Mouse (Mus musculus) heart, adult 8-10 months (tissue): ENCODE data around the gene Tspan33. TPM values are rescaled to one million over a fixed set of nuclear protein-coding genes. Genes with fewer than 3 reads are reported as not detected.
"Not testable (repeated sequence)": the region's sequence is repeated elsewhere in the genome, so short reads cannot be mapped to it uniquely, and the experiment has no call there.

Source experiments
- DNase-seq: peaks from one replicate; pipeline ENCODE4 v3.0.0; 2022; ENCODE audit warnings: low spot score
- total RNA-seq, 4 experiments: library from RNA; stranded (reverse); gene quantifications; 2 replicates each; pipeline ENCODE4 v1.2.4; 2022

Tspan33 gene
- total RNA-seq, 4 experiments from 2014 or later: 2.0 to 2.7 (median 2.3) TPM

DNA sequence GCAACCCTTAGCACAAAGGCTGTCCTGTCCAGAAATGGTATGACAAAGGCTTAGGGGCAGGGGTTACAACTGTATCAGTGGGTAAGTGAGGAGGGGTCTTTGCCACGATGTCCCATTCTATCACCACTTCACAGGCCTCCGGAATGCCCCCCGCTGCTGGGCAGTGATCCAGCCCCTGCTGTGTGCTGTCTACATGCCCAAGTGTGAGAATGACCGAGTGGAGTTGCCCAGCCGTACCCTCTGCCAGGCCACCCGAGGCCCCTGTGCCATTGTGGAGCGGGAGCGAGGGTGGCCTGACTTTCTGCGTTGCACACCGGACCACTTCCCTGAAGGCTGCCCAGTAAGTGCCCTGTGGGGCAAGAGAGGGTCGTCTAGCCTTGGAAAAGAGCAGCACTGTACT lies 59.3 kb downstream of the Tspan33 start:
- no peak for DNase-seq

DNA sequence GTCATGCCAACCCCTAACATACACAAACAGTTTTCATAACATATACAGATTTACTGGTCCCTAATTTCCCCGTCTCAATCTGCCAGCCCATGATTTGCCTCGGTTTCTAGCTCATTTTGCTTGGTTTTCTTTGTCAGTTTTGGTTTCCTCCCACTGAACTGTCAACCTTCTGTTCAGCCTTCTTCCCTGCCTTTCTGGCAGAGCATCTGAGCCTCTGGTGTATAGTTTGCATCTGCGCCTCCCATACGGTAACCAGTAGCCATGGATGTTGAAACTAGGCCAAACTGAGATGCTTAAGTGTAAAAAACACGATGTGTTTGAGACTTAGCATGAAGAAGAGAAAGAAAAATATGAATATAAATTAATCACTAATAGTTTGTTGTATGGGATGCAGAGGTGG lies 62.0 kb downstream of the Tspan33 start:
- DNase-seq: no peak

- DNase-seq: no peak
Measured at GRCm38 (mm10) chr6:29756476-29756875, 62.5 kb downstream of the Tspan33 start.

GRCm38 (mm10) chr6:29758417-29758816 lies 64.4 kb downstream of the Tspan33 start:
- DNase-seq: peak; percentile 71

DNA sequence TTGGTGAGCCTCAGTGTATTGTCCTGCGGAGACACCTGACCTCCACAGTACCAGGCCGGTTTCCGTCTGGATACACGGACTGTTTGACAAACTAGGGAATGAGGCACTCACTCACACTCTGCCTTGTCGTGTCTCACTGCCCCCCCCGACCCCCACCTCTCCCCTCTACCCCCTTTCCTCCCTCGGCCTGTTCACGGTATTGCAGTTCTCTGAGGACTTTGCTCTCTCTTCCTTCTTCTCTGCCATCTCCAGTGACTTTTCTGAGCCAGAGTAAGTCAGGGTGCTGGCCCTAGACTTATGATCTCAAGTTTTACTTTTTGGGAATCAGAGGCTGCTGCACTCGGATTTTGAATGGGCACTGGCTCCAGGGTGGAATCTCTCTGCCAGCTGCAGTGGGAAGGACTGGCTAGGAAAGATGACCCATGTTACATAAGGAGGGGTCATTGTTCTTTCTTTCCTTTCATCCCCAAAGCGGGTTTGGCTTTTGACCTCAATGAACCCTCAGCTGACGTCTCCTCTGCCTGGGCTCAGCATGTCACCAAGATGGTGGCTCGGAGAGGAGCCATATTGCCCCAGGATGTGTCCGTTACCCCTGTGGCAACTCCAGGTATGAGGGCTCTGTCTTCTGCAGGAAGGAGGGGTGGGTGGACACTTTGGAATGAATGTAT lies 65.1 kb downstream of the Tspan33 start:
- no peak for DNase-seq

GRCm38 (mm10) chr6:29760397-29760796 lies 66.4 kb downstream of the Tspan33 start:
- not testable (repeated sequence) for DNase-seq

- no peak for DNase-seq
Measured at GRCm38 (mm10) chr6:29761282-29761681, 67.3 kb downstream of the Tspan33 start.

DNA sequence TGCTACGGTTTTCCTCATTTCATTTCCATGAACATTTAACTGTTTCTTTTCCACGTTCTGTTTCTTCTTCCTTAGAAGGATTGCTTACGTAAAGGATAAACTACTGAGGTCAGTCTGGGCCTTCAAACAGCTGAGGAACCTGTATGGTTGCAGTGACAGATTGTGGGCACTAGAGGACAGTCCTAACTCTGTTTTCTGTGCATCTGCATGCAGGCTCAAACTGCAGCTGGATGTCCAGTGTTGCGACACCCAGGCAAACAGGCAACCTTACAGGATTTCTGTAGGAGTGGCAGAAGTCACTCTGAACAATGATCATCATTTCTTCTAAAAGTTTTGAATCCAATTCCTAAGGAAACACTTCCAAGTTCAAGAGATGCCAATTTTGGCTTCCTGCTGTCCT lies 68.5 kb downstream of the Tspan33 start:
- no peak for DNase-seq

GRCm38 (mm10) chr6:29766874-29767273 lies 72.9 kb downstream of the Tspan33 start:
- DNase-seq: no peak

Other genes with a start within 250 kb of the Tspan33 start
- 100 to 1,000 TPM; 128 to 134 (median 131) TPM for gene Atp6v1f, start 226.5 kb upstream of the Tspan33 start, total RNA-seq
- gene Atp6v1fnb, start 222.8 kb upstream of the Tspan33 start, total RNA-seq: not detected
- gene Kcp, start 186.3 kb upstream of the Tspan33 start, total RNA-seq: 1 to 10 TPM; 2.0 to 4.8 (median 2.8) TPM
- 1 to 10 TPM; 2.0 to 4.0 (median 2.4) TPM for gene Irf5, start 167.6 kb upstream of the Tspan33 start, total RNA-seq
- gene Tnpo3, start 84.3 kb upstream of the Tspan33 start, total RNA-seq: 10 to 100 TPM; 42.9 to 50.8 (median 46.4) TPM
- gene Smo, start 41.3 kb downstream of the Tspan33 start, total RNA-seq: 1 to 10 TPM; 6.9 to 9.2 (median 7.7) TPM
- gene Ahcyl2, start 73.8 kb downstream of the Tspan33 start, total RNA-seq: 10 to 100 TPM; 14.2 to 19.6 (median 17.2) TPM
- gene Strip2, start 222.8 kb downstream of the Tspan33 start, total RNA-seq: 10 to 100 TPM; 51.6 to 63.6 (median 58.9) TPM